Mouse (Mus musculus) liver, embryonic 16.5 days (tissue): ENCODE measurements at regions not wholly inside any gene's neighbourhood (a gene's known extent, or its start where the extent isn't known, plus 50 kb on each side); places are given as distances from the start of the nearest gene placed in this dataset.

Experiments
- ATAC-seq: fragments of 200-750 bp; cut with Nextera tagmentation; 2 replicates; pipeline ENCODE4 v1.8.0; 2017; ENCODE audit warnings: low read depth, mild to moderate bottlenecking, moderate number of reproducible peaks, moderate library complexity
- H3K27ac ChIP-seq: fragments of 300-500 bp; sonication (generic); 2 replicates; pipeline ENCODE4 v1.5.1; 2014; ENCODE audit warnings: mild to moderate bottlenecking, low read length
- H3K27me3 ChIP-seq: fragments of 300-500 bp; sonication (generic); 2 replicates; pipeline ENCODE4 v1.6.1; 2014; ENCODE audit warnings: low read depth, low read length, mixed read lengths; ENCODE audit not compliant: control insufficient read depth, insufficient read depth
- H3K36me3 ChIP-seq: fragments of 300-500 bp; sonication (generic); 2 replicates; pipeline ENCODE4 v1.6.1; 2014; ENCODE audit warnings: mild to moderate bottlenecking; ENCODE audit not compliant: control insufficient read depth, insufficient read depth
- H3K4me1 ChIP-seq: fragments of 300-500 bp; sonication (generic); 2 replicates; pipeline ENCODE4 v1.6.1; 2014; ENCODE audit warnings: low read depth, low read length, mixed read lengths; ENCODE audit not compliant: control insufficient read depth
- H3K4me2 ChIP-seq: fragments of 300-500 bp; sonication (generic); 2 replicates; pipeline ENCODE4 v1.6.1; 2014; ENCODE audit warnings: low read depth, low read length, mixed read lengths
- H3K4me3 ChIP-seq: fragments of 300-500 bp; sonication (generic); 2 replicates; pipeline ENCODE4 v1.5.1; 2014; ENCODE audit warnings: low read depth, mild to moderate bottlenecking, low read length
- H3K9ac ChIP-seq: fragments of 300-500 bp; sonication (generic); 2 replicates; pipeline ENCODE4 v1.6.1; 2014; ENCODE audit warnings: low read depth, low read length
- H3K9me3 ChIP-seq: fragments of 300-500 bp; sonication (generic); replicated peaks from 2 replicates; pipeline ENCODE4 v1.6.1; 2016; ENCODE audit warnings: low read length; ENCODE audit not compliant: control insufficient read depth
- WGBS: fragments of 180-500 bp; shearing (Covaris S2); extraction: QIAGEN DNeasy Blood & Tissue Kit; methylation state at CpG from one replicate; pipeline ENCODE4 v1.1.7; 2014; ENCODE audit not compliant: insufficient replicate concordance; 5-methylcytosine and 5-hydroxymethylcytosine counted together

- H3K9ac ChIP-seq: no peak overlapping the region
- H3K27ac ChIP-seq: no peak overlapping the region
- no peaks in the 10 kb centered on the region for H3K36me3 ChIP-seq
- H3K27me3 ChIP-seq: no peaks in the 10 kb centered on the region
- 0 out of 2 replicates have a peak, but pooled peaks have one; percentile 35 for ATAC-seq
- no peak overlapping the region for H3K4me2 ChIP-seq
- no peak overlapping the region for H3K4me3 ChIP-seq
- no peaks in the 10 kb centered on the region for H3K4me1 ChIP-seq
- no peaks in the 10 kb centered on the region for H3K9me3 ChIP-seq
- 39% methylated on average over 7 of the region's 7 CpGs for WGBS
Observed at GRCm38 (mm10) chr2:93135324-93135723, 52.0 kb upstream of the Trp53i11 start.

GRCm38 (mm10) chr2:93133301-93133971, 53.9 kb upstream of the Trp53i11 start:
- H3K27me3 ChIP-seq: no peaks in the 10 kb centered on the region
- 60% methylated on average over 10 of the region's 10 CpGs for WGBS
- H3K27ac ChIP-seq: no peak overlapping the region
- H3K36me3 ChIP-seq: no peaks in the 10 kb centered on the region
- H3K4me3 ChIP-seq: no peak overlapping the region
- no peaks in the 10 kb centered on the region for H3K9me3 ChIP-seq
- no peak overlapping the region for H3K9ac ChIP-seq
- ATAC-seq: no peak
- no peaks in the 10 kb centered on the region for H3K4me1 ChIP-seq
- H3K4me2 ChIP-seq: no peak overlapping the region

- Histone ChIP-seq H3K4me2 (no peak overlapping the region), H3K27ac (no peak overlapping the region), H3K4me1 (no peaks in the 10 kb centered on the region), H3K9ac (no peak overlapping the region), H3K27me3 (no peaks in the 10 kb centered on the region), H3K36me3 (no peaks in the 10 kb centered on the region), H3K4me3 (no peak overlapping the region), H3K9me3 (no peaks in the 10 kb centered on the region)
- 40% methylated on average over 9 of the region's 9 CpGs for WGBS
- 0 out of 2 replicates have a peak, but pooled peaks have one; percentile 27 for ATAC-seq
Observed at GRCm38 (mm10) chr2:93131825-93132623, 55.3 kb upstream of the Trp53i11 start.

GRCm38 (mm10) chr2:93131236-93131635, 56.1 kb upstream of the Trp53i11 start:
- Histone ChIP-seq H3K4me3 (no peak overlapping the region), H3K4me2 (no peak overlapping the region), H3K9ac (no peak overlapping the region), H3K27ac (no peak overlapping the region), H3K27me3 (no peaks in the 10 kb centered on the region), H3K36me3 (no peaks in the 10 kb centered on the region), H3K9me3 (no peaks in the 10 kb centered on the region), H3K4me1 (no peaks in the 10 kb centered on the region)
- ATAC-seq: no peak
- WGBS: 44% methylated on average over 9 of the region's 9 CpGs

GRCm38 (mm10) chr2:93129176-93129575, 58.2 kb upstream of the Trp53i11 start:
- WGBS: 37% methylated on average over 4 of the region's 4 CpGs
- no peak overlapping the region for H3K9ac ChIP-seq
- H3K27me3 ChIP-seq: no peaks in the 10 kb centered on the region
- H3K9me3 ChIP-seq: no peaks in the 10 kb centered on the region
- ATAC-seq: no peak
- no peak overlapping the region for H3K4me3 ChIP-seq
- H3K4me1 ChIP-seq: no peaks in the 10 kb centered on the region
- no peak overlapping the region for H3K4me2 ChIP-seq
- H3K36me3 ChIP-seq: no peaks in the 10 kb centered on the region
- no peak overlapping the region for H3K27ac ChIP-seq

- Histone ChIP-seq H3K36me3 (no peaks in the 10 kb centered on the region), H3K4me1 (no peaks in the 10 kb centered on the region), H3K4me2 (no peak overlapping the region), H3K9me3 (no peaks in the 10 kb centered on the region), H3K4me3 (no peak overlapping the region), H3K27ac (no peak overlapping the region), H3K27me3 (no peaks in the 10 kb centered on the region), H3K9ac (no peak overlapping the region)
- peak; percentile 64 for ATAC-seq
- 49% methylated on average over 7 of the region's 7 CpGs for WGBS
Observed at GRCm38 (mm10) chr2:93126595-93127165, 60.7 kb upstream of the Trp53i11 start.

- 51% methylated on average over 7 of the region's 7 CpGs for WGBS
- Histone ChIP-seq H3K36me3 (no peaks in the 10 kb centered on the region), H3K4me3 (no peak overlapping the region), H3K9ac (no peak overlapping the region), H3K9me3 (no peaks in the 10 kb centered on the region), H3K27ac (no peak overlapping the region), H3K4me2 (no peak overlapping the region), H3K27me3 (no peaks in the 10 kb centered on the region), H3K4me1 (no peaks in the 10 kb centered on the region)
- ATAC-seq: no peak
Observed at GRCm38 (mm10) chr2:93126112-93126511, 61.2 kb upstream of the Trp53i11 start.

GRCm38 (mm10) chr2:93124866-93125467, 62.4 kb upstream of the Trp53i11 start:
- no peak for ATAC-seq
- Histone ChIP-seq H3K27me3 (no peaks in the 10 kb centered on the region), H3K36me3 (no peaks in the 10 kb centered on the region), H3K4me1 (no peaks in the 10 kb centered on the region), H3K9me3 (no peaks in the 10 kb centered on the region), H3K27ac (no peak overlapping the region), H3K9ac (no peak overlapping the region), H3K4me3 (no peak overlapping the region), H3K4me2 (no peak overlapping the region)
- 62% methylated on average over 7 of the region's 7 CpGs for WGBS
